Mouse (Mus musculus): Measurements from ENCODE around the gene Olfr894. TPM values are rescaled to one million over a fixed set of nuclear protein-coding genes. Genes with fewer than 3 reads are reported as not detected.
"Not testable (repeated sequence)": the region's sequence is repeated elsewhere in the genome, so short reads cannot be mapped to it uniquely, and the experiment has no call there.

The Olfr894 gene
- polyA plus RNA-seq (2015; fragmentation: Nextera tagmentation; extraction: Ambion mirVana) = not detected in 2 replicates

GRCm38 (mm10) chr9:38217755-38218154 lies at the start of gene Olfr894:
TSS of gene Olfr894 (plus strand) at chr9:38218055.
- Histone ChIP-seq H3K4me1 (replicated peaks) (no peaks in the 10 kb centered on the region), H3K4me2 (no peak within 1 kb of the TSS), H3K9ac (no peak within 1 kb of the TSS), H3K4me3 (no peak within 1 kb of the TSS), H3K27me3 (no peaks in the 10 kb centered on the region), H3K27ac (replicated peaks) (no peak within 1 kb of the TSS), H3K9me3 (no peaks in the 10 kb centered on the region), H3K36me3 (no peaks in the 10 kb centered on the region)
- no peak for ATAC-seq (ENCODE audit: low read depth)

GRCm38 (mm10) chr9:38168341-38168740 lies 49.5 kb upstream of the Olfr894 start:
- not testable (repeated sequence) for H3K36me3 ChIP-seq; H3K27ac ChIP-seq (replicated peaks); H3K4me3 ChIP-seq; H3K9me3 ChIP-seq; H3K9ac ChIP-seq; H3K27me3 ChIP-seq; H3K4me2 ChIP-seq; ATAC-seq (ENCODE audit: low read depth); H3K4me1 ChIP-seq (replicated peaks)
- WGBS = 48% methylated on average over 2 of the region's 2 CpGs

- no peak for ATAC-seq (ENCODE audit: low read depth)
- Histone ChIP-seq H3K27me3 (no peaks in the 10 kb centered on the region), H3K36me3 (no peaks in the 10 kb centered on the region), H3K9me3 (no peaks in the 10 kb centered on the region; the same call in 1 of the 2 replicates), H3K4me2 (no peak within 1 kb of the TSS), H3K4me1 (replicated peaks) (no peaks in the 10 kb centered on the region), H3K27ac (replicated peaks) (no peak within 1 kb of the TSS), H3K9ac (no peak within 1 kb of the TSS), H3K4me3 (no peak within 1 kb of the TSS)
- 93% methylated on average over 1 of the region's 1 CpGs for WGBS
Observed at GRCm38 (mm10) chr9:38180721-38181120, 37.1 kb upstream of the Olfr894 start, which contains the start of gene Olfr891. TSS of gene Olfr891 (minus strand) at chr9:38180821.

- 74% methylated on average over 3 of the region's 3 CpGs for WGBS
- H3K9ac ChIP-seq = no peak within 1 kb of the TSS
- H3K4me3 ChIP-seq = no peak within 1 kb of the TSS
- H3K9me3 ChIP-seq = no peaks in the 10 kb centered on the region
- no peaks in the 10 kb centered on the region for H3K4me1 ChIP-seq (replicated peaks)
- H3K4me2 ChIP-seq = no peak within 1 kb of the TSS
- H3K36me3 ChIP-seq = no peaks in the 10 kb centered on the region
- ATAC-seq (ENCODE audit: low read depth) = no peak
- H3K27ac ChIP-seq (replicated peaks) = no peak within 1 kb of the TSS
- no peaks in the 10 kb centered on the region for H3K27me3 ChIP-seq
Observed at GRCm38 (mm10) chr9:38208065-38208464, 9.8 kb upstream of the Olfr894 start, which contains the start of gene Olfr893. TSS of gene Olfr893 (plus strand) at chr9:38208365.

- H3K36me3 ChIP-seq = no peaks in the 10 kb centered on the region
- H3K4me3 ChIP-seq = no peak within 1 kb of the TSS
- no peak within 1 kb of the TSS for H3K9ac ChIP-seq
- H3K4me2 ChIP-seq = no peak within 1 kb of the TSS
- H3K4me1 ChIP-seq (replicated peaks) = no peaks in the 10 kb centered on the region
- no peak for ATAC-seq (ENCODE audit: low read depth)
- H3K9me3 ChIP-seq = no peaks in the 10 kb centered on the region
- no peak within 1 kb of the TSS for H3K27ac ChIP-seq (replicated peaks)
- H3K27me3 ChIP-seq = no peaks in the 10 kb centered on the region
Observed at GRCm38 (mm10) chr9:38252474-38252873, 34.6 kb downstream of the Olfr894 start, which contains the start of gene Olfr143. TSS of gene Olfr143 (plus strand) at chr9:38252774.

DNA sequence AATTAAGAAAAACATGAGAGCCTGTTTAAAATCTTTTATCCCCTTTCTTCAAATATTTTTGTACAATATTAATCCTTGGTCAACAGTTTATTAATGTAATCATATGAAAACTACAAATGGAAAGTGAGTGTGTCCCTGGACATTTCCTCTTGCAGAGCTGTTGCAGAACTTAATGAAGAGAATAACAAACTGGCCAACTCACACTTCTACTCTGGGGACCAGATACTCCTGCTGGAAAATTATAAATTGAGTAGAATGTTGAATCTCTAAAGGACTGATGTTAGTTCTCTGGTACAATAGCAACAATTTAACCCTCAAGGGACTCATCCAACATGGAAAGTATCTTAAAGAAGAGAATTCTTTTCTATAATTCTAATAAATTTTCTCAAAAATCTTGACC lies 49.7 kb downstream of the Olfr894 start, which contains the start of gene Olfr895:
Gene Olfr895 (plus strand): TSS at position 301 of the 400 bp plus-strand sequence.
- ATAC-seq (ENCODE audit: low read depth) = no peak
- no peak within 1 kb of the TSS for H3K27ac ChIP-seq (replicated peaks)
- H3K4me1 ChIP-seq (replicated peaks) = no peaks in the 10 kb centered on the region
- H3K4me2 ChIP-seq = no peak within 1 kb of the TSS
- no peaks in the 10 kb centered on the region for H3K9me3 ChIP-seq
- no peak within 1 kb of the TSS for H3K9ac ChIP-seq
- H3K27me3 ChIP-seq = no peaks in the 10 kb centered on the region
- H3K4me3 ChIP-seq = no peak within 1 kb of the TSS
- no peaks in the 10 kb centered on the region for H3K36me3 ChIP-seq

Other genes with a start within 250 kb of the Olfr894 start
- gene Olfr881, start 226.2 kb upstream of the Olfr894 start, polyA plus RNA-seq (2015; fragmentation: Nextera tagmentation; extraction: Ambion mirVana) = not detected in 2 replicates
- gene Olfr883, start 192.2 kb upstream of the Olfr894 start, polyA plus RNA-seq (2015; fragmentation: Nextera tagmentation; extraction: Ambion mirVana) = not detected in 2 replicates
- gene Olfr884, start 171.5 kb upstream of the Olfr894 start, polyA plus RNA-seq (2015; fragmentation: Nextera tagmentation; extraction: Ambion mirVana) = not detected in 2 replicates
- not detected in 2 replicates for gene Olfr885, start 156.7 kb upstream of the Olfr894 start, polyA plus RNA-seq (2015; fragmentation: Nextera tagmentation; extraction: Ambion mirVana)
- not detected in 2 replicates for gene Olfr887, start 134.0 kb upstream of the Olfr894 start, polyA plus RNA-seq (2015; fragmentation: Nextera tagmentation; extraction: Ambion mirVana)
- not detected in 2 replicates for gene Olfr888, start 109.9 kb upstream of the Olfr894 start, polyA plus RNA-seq (2015; fragmentation: Nextera tagmentation; extraction: Ambion mirVana)
- 0.07 TPM in 2 replicates for gene Olfr889, start 102.9 kb upstream of the Olfr894 start, polyA plus RNA-seq (2015; fragmentation: Nextera tagmentation; extraction: Ambion mirVana)
- gene Olfr890, start 75.5 kb upstream of the Olfr894 start, polyA plus RNA-seq (2015; fragmentation: Nextera tagmentation; extraction: Ambion mirVana) = not detected in 2 replicates
- not detected in 2 replicates for gene Olfr891, start 37.2 kb upstream of the Olfr894 start, polyA plus RNA-seq (2015; fragmentation: Nextera tagmentation; extraction: Ambion mirVana)
- gene Olfr893, start 9.7 kb upstream of the Olfr894 start, polyA plus RNA-seq (2015; fragmentation: Nextera tagmentation; extraction: Ambion mirVana) = not detected in 2 replicates
- not detected in 2 replicates for gene Olfr143, start 34.7 kb downstream of the Olfr894 start, polyA plus RNA-seq (2015; fragmentation: Nextera tagmentation; extraction: Ambion mirVana)
- gene Olfr895, start 49.8 kb downstream of the Olfr894 start, polyA plus RNA-seq (2015; fragmentation: Nextera tagmentation; extraction: Ambion mirVana) = not detected in 2 replicates
- not detected in 2 replicates for gene Olfr896-ps1, start 73.1 kb downstream of the Olfr894 start, polyA plus RNA-seq (2015; fragmentation: Nextera tagmentation; extraction: Ambion mirVana)
- not detected in 2 replicates for gene Olfr25, start 111.0 kb downstream of the Olfr894 start, polyA plus RNA-seq (2015; fragmentation: Nextera tagmentation; extraction: Ambion mirVana)
- not detected in 2 replicates for gene Olfr898, start 130.4 kb downstream of the Olfr894 start, polyA plus RNA-seq (2015; fragmentation: Nextera tagmentation; extraction: Ambion mirVana)
- not detected in 2 replicates for gene Olfr250, start 148.8 kb downstream of the Olfr894 start, polyA plus RNA-seq (2015; fragmentation: Nextera tagmentation; extraction: Ambion mirVana)
- not detected in 2 replicates for gene Olfr251, start 159.0 kb downstream of the Olfr894 start, polyA plus RNA-seq (2015; fragmentation: Nextera tagmentation; extraction: Ambion mirVana)
- not detected in 2 replicates for gene Olfr147, start 183.6 kb downstream of the Olfr894 start, polyA plus RNA-seq (2015; fragmentation: Nextera tagmentation; extraction: Ambion mirVana)
- not detected in 2 replicates for gene Olfr901, start 211.4 kb downstream of the Olfr894 start, polyA plus RNA-seq (2015; fragmentation: Nextera tagmentation; extraction: Ambion mirVana)
- gene Olfr902, start 229.6 kb downstream of the Olfr894 start, polyA plus RNA-seq (2015; fragmentation: Nextera tagmentation; extraction: Ambion mirVana) = not detected in 2 replicates
- not detected in 2 replicates for gene Olfr904, start 245.1 kb downstream of the Olfr894 start, polyA plus RNA-seq (2015; fragmentation: Nextera tagmentation; extraction: Ambion mirVana)

Measured in neural tube, embryonic 13.5 days (tissue).